Mouse (Mus musculus): ENCODE data around the gene Olfr214.
"Not testable (repeated sequence)": the region's sequence is repeated elsewhere in the genome, so short reads cannot be mapped to it uniquely, and the experiment has no call there.

The Olfr214 gene

DNA sequence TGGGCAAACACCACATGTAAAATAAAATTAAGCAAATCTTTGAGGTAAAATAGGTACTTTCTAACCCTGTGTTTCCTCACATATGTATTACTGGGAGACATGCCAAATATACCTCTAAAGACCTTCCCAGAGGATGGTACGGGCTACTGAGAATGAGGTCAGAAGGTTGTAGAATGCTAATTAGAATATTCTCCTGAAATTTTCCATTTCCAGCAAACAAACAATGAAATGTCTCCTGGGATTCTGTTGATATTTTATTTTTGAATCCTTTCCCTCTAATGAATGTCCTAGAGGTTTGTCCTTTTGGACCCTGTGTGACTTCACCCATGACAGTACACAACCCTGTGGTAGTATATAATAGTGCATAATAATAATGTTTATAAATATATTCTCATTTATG is at the start of gene Olfr214:
TSS of gene Olfr214 (plus strand) at position 301 of the 400 bp plus-strand sequence.
- no peak for DNase-seq (ENCODE audit: low spot score in 2 of 2)

DNA sequence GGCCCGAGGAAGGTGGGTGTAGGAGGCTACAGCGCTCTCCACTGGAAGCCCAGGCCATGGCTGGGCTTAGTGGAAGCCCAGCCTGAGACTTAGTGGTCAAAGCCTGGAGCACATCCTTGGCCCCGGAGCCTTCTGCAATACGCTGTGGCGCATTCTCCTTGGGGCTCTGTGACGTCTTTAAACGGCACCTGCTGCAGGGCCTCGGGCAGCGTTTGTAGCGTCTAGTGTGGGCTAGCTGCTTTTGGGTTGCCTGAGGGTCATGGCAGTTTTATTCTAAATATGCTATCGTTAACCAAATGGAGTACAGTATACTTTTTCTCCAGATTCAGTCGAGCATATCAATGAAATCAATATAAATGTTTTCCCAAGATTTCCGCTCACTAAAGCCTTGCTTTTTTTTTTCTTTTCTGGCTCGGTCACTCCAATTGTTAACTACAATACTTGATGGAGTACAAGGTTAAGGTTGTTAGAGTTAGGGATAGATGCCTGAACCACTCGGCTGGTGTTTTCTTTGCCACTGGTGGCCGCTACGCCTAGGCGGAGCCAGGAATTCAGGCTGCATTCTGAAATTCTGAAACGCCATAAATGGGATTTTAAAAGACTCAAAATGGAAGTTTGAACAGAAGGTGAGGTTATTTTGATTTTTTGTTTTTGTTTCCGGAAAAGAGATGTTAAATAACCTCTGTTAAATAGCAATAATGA is 47.6 kb upstream of the Olfr214 start, which contains the start of gene Olfr212:
TSS of gene Olfr212 (plus strand) at position 215 of the 702 bp plus-strand sequence.
- not testable (repeated sequence) for DNase-seq (ENCODE audit: low spot score in 2 of 2)

DNA sequence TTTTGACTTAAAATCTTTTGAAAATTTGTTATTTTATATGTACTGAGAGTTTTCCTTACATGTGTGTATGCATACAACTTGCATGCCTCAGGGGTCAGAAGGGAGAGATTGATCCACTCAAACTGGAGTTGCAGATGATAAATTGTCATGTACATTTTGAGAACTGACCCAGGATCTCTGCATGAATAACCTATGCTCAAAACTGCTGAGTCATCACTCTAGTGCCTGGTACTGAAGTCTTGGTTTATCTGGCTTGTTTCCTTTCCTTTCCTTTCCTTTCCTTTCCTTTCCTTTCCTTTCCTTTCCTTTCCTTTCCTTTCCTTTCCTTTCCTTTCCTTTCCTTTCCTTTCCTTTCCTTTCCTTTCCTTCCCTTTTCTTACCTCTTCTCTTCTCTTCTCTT is 39.2 kb upstream of the Olfr214 start:
- no peak for DNase-seq (ENCODE audit: low spot score in 2 of 2)

DNA sequence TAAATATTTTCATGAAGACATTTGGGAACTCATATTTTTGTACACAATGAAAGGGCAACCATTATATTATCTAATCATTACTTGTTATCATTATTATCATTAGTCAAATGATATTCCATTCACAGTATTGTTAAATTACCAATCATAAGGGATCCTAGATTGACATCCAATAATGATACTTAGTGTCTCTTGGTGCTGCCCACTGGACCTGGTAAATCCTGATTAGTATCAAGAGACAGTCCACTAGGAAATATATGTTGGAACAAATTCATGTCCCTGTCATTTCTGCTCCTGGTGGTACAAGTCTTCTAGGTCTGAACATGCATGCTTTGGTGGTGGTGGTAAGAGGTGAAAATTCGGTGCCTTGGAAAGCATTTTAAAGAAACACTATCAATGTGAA is 15.9 kb upstream of the Olfr214 start, which contains the start of gene Olfr213:
TSS of gene Olfr213 (plus strand) at position 301 of the 400 bp plus-strand sequence.
- DNase-seq (ENCODE audit: low spot score in 2 of 2), result no peak

DNA sequence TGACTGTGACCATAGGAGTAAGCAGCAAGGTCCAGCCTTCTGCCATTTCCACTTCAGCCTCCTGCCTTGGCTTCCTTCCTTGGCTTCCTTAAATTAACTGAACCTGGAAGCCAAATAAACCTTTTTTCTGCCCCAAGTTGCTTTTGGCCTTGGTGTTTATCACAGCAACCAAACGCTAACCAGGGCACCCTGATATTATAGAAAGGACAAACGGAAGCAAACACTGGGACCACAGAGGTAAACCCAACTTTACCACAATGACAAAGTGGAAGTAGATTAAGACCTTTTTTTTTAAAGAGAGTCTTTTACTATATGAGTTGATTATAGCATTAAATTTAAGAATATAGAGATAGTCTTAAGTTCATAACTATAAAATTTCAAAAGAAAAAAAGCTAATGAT is 11.5 kb upstream of the Olfr214 start:
- no peak for DNase-seq (ENCODE audit: low spot score in 2 of 2)

DNA sequence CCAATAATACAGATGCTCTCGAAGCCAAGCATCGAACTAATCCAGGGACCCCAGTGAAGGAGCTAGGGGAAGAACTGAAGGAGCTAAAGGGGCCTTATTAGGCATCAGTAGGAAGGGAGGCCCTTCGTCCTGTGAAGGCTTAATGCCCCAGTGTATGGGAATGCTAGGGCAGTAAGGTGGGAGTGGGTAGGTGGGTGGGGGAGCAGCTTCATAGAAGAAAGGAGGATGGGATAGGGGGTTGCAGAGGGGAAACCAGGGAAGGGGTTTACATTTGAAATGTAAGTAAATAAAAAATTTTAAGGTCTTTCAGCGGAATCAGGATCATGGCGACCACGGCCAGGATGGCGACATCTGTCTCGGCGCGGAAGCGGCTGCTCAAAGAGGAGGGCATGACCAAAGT is 3.2 kb upstream of the Olfr214 start, which contains the start of gene Gm5580:
TSS of gene Gm5580 (plus strand) at position 301 of the 400 bp plus-strand sequence.
- not testable (repeated sequence) for DNase-seq (ENCODE audit: low spot score in 2 of 2)

DNA sequence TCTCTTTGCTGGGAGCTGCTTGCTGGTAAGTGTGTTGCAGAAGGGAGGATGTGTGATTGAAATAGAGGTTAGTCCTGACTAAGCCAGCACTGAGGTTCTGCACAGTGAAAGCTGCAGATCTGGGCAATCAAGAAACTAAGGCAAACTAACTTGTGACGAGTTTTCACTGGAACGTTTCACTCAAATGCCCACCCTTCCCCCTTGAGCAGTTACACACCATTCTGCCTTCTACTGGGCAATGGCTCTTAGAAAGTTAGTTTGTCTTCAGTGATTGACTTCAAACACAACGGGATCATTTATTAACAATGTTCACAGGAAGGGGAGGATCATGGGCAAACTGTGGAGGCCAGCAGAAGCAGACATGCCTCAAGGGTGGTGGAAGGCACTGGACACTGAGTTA is 917 bp downstream of the Olfr214 start:
- no peak for DNase-seq (ENCODE audit: low spot score in 2 of 2)

DNA sequence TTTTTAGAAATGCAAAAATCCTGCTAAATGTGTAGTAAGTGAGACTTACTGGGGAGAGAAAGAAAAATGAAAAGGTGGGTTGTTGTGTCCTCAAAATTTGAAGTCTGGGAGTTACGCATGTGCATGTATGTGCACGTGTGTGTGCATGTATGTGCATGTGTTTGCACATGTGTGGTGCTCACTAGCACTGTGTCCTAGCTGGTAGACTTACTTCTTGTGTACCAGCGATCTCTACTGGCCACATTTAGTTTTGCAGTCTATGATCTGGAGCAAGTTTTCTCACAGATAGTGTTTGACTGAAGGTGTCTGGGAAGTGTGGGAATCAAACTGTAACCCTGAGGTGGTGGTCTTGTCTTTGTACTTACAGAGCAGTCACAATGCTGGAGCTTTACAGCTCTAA is 15.8 kb downstream of the Olfr214 start:
- peak; percentile 22 to 40 for DNase-seq (ENCODE audit: low spot score in 2 of 2)

DNA sequence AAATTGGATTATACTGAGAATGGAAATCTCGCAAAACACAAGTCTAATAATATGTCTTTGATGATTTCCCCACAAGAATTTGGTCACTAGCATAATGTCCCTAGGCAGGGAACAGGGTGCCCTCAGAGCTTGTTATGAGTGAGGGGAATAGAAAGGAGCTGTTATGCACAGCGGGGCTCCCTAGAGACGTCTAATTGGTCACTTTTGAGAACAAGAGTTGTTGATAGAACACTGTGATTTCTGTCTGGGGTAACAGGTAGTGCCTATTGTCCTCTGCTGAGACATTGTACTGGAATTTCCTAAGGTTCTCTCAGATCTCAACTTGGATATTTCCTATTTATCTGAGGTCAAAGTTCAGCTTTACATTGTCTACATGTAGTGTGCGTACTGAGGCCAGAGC is 30.1 kb downstream of the Olfr214 start, which contains the start of gene Olfr215:
TSS of gene Olfr215 (minus strand) at position 101 of the 400 bp plus-strand sequence.
- no peak for DNase-seq (ENCODE audit: low spot score in 2 of 2)

DNA sequence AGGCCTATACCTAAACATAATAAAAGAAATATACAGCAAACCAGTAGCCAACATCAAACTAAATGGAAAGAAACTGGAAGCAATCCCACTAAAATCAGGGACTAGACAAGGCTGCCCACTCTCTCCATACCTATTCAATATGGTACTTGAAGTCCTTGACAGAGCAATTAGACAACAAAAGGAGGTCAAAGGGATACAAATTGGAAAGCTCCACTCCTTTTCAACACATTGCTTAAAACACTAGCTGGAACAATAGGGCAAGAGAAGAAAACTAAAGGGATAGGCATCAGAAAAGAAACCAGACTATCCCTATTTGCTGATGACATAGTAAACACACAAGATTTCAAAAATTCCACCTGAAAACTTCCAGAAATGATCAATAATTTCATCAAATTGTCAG is 46.9 kb downstream of the Olfr214 start:
- not testable (repeated sequence) for DNase-seq (ENCODE audit: low spot score in 2 of 2)

DNA sequence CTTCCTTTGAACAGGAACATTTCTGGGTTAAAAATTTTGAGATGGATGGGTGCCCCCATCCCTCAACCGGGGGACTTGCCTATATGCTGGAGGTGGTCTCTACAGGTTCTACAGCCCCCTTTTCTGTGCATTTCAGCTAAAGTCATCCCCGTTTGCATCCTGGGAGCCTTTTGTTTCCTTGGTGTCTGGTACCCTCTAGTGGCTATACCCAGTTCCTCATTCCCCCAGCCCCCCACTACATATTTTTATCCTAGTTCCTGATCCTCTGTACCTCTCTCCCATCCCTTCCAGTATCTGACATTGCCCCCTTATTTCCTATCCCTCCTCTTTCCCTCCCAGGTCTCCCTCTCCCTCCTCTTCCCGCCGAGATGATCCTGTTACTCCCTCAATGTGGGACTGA is 53.2 kb downstream of the Olfr214 start:
- no peak for DNase-seq (ENCODE audit: low spot score in 2 of 2)

All from right cerebral cortex, adult 2 months (tissue).